Mouse (Mus musculus): ENCODE measurements around the gene Kirrel3. TPM values are rescaled to one million over a fixed set of nuclear protein-coding genes. Genes with fewer than 3 reads are reported as not detected.

The Kirrel3 gene
- polyA plus RNA-seq, 1 experiment from 2014 or later, result 6.6 TPM

DNA sequence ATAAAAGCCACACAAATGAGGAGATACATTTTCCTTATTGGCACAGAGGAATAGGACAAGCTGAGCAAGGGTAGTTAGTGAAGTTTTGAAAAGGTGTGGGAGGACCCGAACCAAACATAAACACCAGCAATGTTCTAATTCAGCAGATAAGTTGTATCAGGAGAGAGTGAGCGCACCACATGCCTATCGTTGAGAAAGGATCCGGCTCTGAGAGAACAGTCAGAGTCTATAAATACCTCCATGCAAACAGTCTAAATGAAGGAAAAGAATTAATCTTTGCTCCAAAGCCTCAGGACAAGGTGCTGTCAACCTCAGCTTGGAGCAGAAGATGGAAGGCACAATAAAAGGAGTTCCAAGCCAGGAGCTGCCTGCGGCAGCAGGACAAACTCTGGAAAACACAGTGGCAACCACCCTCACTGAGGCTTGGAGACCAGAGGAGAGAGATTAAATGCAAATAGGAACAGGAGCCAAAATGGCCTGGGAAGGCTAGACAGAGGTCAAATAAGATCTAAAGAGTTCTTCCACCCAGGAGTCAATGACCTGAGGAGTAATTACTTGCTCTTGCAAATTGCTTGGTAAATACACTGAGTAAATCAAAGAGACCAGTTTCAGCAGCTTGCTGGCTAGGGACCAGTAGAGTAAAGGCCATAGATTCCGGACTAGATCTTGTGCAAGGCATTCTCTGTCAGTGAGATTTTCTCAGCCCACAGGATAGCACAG is 235.9 kb downstream of the Kirrel3 start:
- Histone ChIP-seq H3K27me3 (ENCODE audit: control insufficient read depth, insufficient read depth, low read length) (no peaks in the 10 kb centered on the region), H3K36me3 (ENCODE audit: control insufficient read depth, insufficient read depth, low read length) (no peaks in the 10 kb centered on the region), H3K4me2 (ENCODE audit: low read depth) (no peak overlapping the region), H3K9ac (ENCODE audit: low read length) (no peak overlapping the region), H3K27ac (ENCODE audit: low read depth, low read length) (no peak overlapping the region), H3K4me1 (ENCODE audit: control insufficient read depth, insufficient read depth, low read length) (peaks cover 4% of the 10 kb centered on the region), H3K4me3 (ENCODE audit: low read depth, low read length) (no peak overlapping the region), H3K9me3 (ENCODE audit: control insufficient read depth, low read length) (no peaks in the 10 kb centered on the region)
- DNase-seq (ENCODE audit: low spot score) (no peak), ATAC-seq (ENCODE audit: insufficient read depth, low FRiP score, low TSS enrichment) (no peak)
- 23% methylated on average over 6 of the region's 6 CpGs for WGBS

- Histone ChIP-seq H3K4me1 (ENCODE audit: control insufficient read depth, insufficient read depth, low read length) (peaks cover 4% of the 10 kb centered on the region), H3K27ac (ENCODE audit: low read depth, low read length) (no peak overlapping the region), H3K9ac (ENCODE audit: low read length) (no peak overlapping the region)
Measured at GRCm38 (mm10) chr9:34722198-34722550, 236.5 kb downstream of the Kirrel3 start.

GRCm38 (mm10) chr9:34732507-34732906 is 246.8 kb downstream of the Kirrel3 start:
- Histone ChIP-seq H3K4me2 (ENCODE audit: low read depth) (no peak overlapping the region), H3K27me3 (ENCODE audit: control insufficient read depth, insufficient read depth, low read length) (no peaks in the 10 kb centered on the region), H3K4me1 (ENCODE audit: control insufficient read depth, insufficient read depth, low read length) (no peaks in the 10 kb centered on the region), H3K36me3 (ENCODE audit: control insufficient read depth, insufficient read depth, low read length) (no peaks in the 10 kb centered on the region), H3K9ac (ENCODE audit: low read length) (no peak overlapping the region), H3K9me3 (ENCODE audit: control insufficient read depth, low read length) (no peaks in the 10 kb centered on the region), H3K27ac (ENCODE audit: low read depth, low read length) (no peak overlapping the region), H3K4me3 (ENCODE audit: low read depth, low read length) (no peak overlapping the region)
- WGBS, result 70% methylated on average over 6 of the region's 6 CpGs
- no peak for ATAC-seq (ENCODE audit: insufficient read depth, low FRiP score, low TSS enrichment)
- no peak for DNase-seq (ENCODE audit: low spot score)

More at GRCm38 (mm10) chr9:34722198-34722550, 236.5 kb downstream of the Kirrel3 start:
- H3K27me3 ChIP-seq (ENCODE audit: control insufficient read depth, insufficient read depth, low read length), result no peaks in the 10 kb centered on the region
- ATAC-seq (ENCODE audit: insufficient read depth, low FRiP score, low TSS enrichment), result 0 out of 2 replicates have a peak, but pooled peaks have one; percentile 55
- no peak overlapping the region for H3K4me3 ChIP-seq (ENCODE audit: low read depth, low read length)
- no peak overlapping the region for H3K4me2 ChIP-seq (ENCODE audit: low read depth)
- H3K36me3 ChIP-seq (ENCODE audit: control insufficient read depth, insufficient read depth, low read length), result no peaks in the 10 kb centered on the region
- DNase-seq (ENCODE audit: low spot score), result peak; percentile 39
- WGBS, result 4% methylated on average over 5 of the region's 5 CpGs
- no peaks in the 10 kb centered on the region for H3K9me3 ChIP-seq (ENCODE audit: control insufficient read depth, low read length)

GRCm38 (mm10) chr9:34733579-34733978 is 247.9 kb downstream of the Kirrel3 start:
- Histone ChIP-seq H3K4me1 (ENCODE audit: control insufficient read depth, insufficient read depth, low read length) (no peaks in the 10 kb centered on the region), H3K4me2 (ENCODE audit: low read depth) (no peak overlapping the region), H3K9ac (ENCODE audit: low read length) (no peak overlapping the region), H3K9me3 (ENCODE audit: control insufficient read depth, low read length) (no peaks in the 10 kb centered on the region), H3K27me3 (ENCODE audit: control insufficient read depth, insufficient read depth, low read length) (no peaks in the 10 kb centered on the region), H3K36me3 (ENCODE audit: control insufficient read depth, insufficient read depth, low read length) (no peaks in the 10 kb centered on the region), H3K27ac (ENCODE audit: low read depth, low read length) (no peak overlapping the region), H3K4me3 (ENCODE audit: low read depth, low read length) (no peak overlapping the region)
- ATAC-seq (ENCODE audit: insufficient read depth, low FRiP score, low TSS enrichment) (no peak), DNase-seq (ENCODE audit: low spot score) (no peak)
- 70% methylated on average over 6 of the region's 6 CpGs for WGBS

DNA sequence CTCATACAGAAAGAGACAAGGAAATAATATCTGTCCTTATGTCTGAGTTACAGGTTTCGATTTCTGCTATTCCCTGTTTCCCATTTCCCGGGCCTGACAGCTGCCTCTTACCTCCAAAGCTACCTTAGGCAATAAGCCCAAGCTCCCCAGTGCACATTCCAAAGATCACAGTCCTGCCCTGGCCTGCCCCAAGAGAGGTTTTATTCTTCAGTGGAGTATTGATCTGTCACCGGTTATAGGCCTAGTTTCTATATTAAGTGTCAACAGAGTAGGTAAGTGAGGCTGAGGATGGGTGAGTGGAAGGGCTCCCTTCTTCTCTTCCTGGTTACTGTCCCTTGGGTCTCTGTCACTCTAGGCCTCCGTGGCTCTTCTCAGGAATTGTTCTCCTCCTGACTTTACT is 249.3 kb downstream of the Kirrel3 start:
- no peaks in the 10 kb centered on the region for H3K9me3 ChIP-seq (ENCODE audit: control insufficient read depth, low read length)
- H3K36me3 ChIP-seq (ENCODE audit: control insufficient read depth, insufficient read depth, low read length), result no peaks in the 10 kb centered on the region
- no peaks in the 10 kb centered on the region for H3K4me1 ChIP-seq (ENCODE audit: control insufficient read depth, insufficient read depth, low read length)
- DNase-seq (ENCODE audit: low spot score) (no peak), ATAC-seq (ENCODE audit: insufficient read depth, low FRiP score, low TSS enrichment) (no peak)
- no peak overlapping the region for H3K9ac ChIP-seq (ENCODE audit: low read length)
- no peak overlapping the region for H3K4me2 ChIP-seq (ENCODE audit: low read depth)
- H3K27me3 ChIP-seq (ENCODE audit: control insufficient read depth, insufficient read depth, low read length), result no peaks in the 10 kb centered on the region
- H3K27ac ChIP-seq (ENCODE audit: low read depth, low read length), result no peak overlapping the region
- H3K4me3 ChIP-seq (ENCODE audit: low read depth, low read length), result no peak overlapping the region
- WGBS, result 89% methylated on average over 4 of the region's 4 CpGs

DNA sequence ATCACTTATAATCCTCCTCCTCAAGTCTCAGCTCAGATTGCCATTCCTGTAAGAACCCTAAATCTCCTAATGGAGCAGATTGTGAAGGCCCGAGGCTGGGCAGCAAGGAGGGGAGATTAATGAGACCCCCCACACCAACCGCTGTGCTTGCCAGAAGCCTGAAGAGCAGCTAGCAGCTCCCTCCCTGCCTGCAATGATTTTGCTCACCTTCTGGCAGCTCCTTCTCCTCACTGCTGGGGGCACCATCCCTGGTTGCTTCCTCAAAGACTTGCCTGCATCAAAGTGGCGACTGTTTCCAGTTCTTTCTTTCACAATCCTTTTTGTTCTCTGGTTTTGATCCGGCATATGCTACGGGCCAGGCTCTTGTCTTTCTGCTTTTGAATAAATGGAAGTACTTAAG is 253.7 kb downstream of the Kirrel3 start:
- ATAC-seq (ENCODE audit: insufficient read depth, low FRiP score, low TSS enrichment), result no peak
- no peaks in the 10 kb centered on the region for H3K27me3 ChIP-seq (ENCODE audit: control insufficient read depth, insufficient read depth, low read length)
- H3K4me1 ChIP-seq (ENCODE audit: control insufficient read depth, insufficient read depth, low read length), result no peaks in the 10 kb centered on the region
- no peak overlapping the region for H3K4me2 ChIP-seq (ENCODE audit: low read depth)
- H3K9ac ChIP-seq (ENCODE audit: low read length), result no peak overlapping the region
- whole genome bisulfite sequencing, result 60% methylated on average over 5 of the region's 5 CpGs
- H3K36me3 ChIP-seq (ENCODE audit: control insufficient read depth, insufficient read depth, low read length), result no peaks in the 10 kb centered on the region
- no peak overlapping the region for H3K4me3 ChIP-seq (ENCODE audit: low read depth, low read length)
- DNase-seq (ENCODE audit: low spot score), result no peak
- H3K27ac ChIP-seq (ENCODE audit: low read depth, low read length), result no peak overlapping the region
- no peaks in the 10 kb centered on the region for H3K9me3 ChIP-seq (ENCODE audit: control insufficient read depth, low read length)

- no peak overlapping the region for H3K9ac ChIP-seq (ENCODE audit: low read length)
- 91% methylated on average over 3 of the region's 3 CpGs for WGBS
- H3K4me3 ChIP-seq (ENCODE audit: low read depth, low read length), result no peak overlapping the region
- H3K4me2 ChIP-seq (ENCODE audit: low read depth), result no peak overlapping the region
- H3K36me3 ChIP-seq (ENCODE audit: control insufficient read depth, insufficient read depth, low read length), result no peaks in the 10 kb centered on the region
- no peak overlapping the region for H3K27ac ChIP-seq (ENCODE audit: low read depth, low read length)
- no peaks in the 10 kb centered on the region for H3K9me3 ChIP-seq (ENCODE audit: control insufficient read depth, low read length)
- H3K27me3 ChIP-seq (ENCODE audit: control insufficient read depth, insufficient read depth, low read length), result no peaks in the 10 kb centered on the region
- ATAC-seq (ENCODE audit: insufficient read depth, low FRiP score, low TSS enrichment) (no peak), DNase-seq (ENCODE audit: low spot score) (no peak)
- no peaks in the 10 kb centered on the region for H3K4me1 ChIP-seq (ENCODE audit: control insufficient read depth, insufficient read depth, low read length)
Measured at GRCm38 (mm10) chr9:34740814-34741213, 255.1 kb downstream of the Kirrel3 start.

DNA sequence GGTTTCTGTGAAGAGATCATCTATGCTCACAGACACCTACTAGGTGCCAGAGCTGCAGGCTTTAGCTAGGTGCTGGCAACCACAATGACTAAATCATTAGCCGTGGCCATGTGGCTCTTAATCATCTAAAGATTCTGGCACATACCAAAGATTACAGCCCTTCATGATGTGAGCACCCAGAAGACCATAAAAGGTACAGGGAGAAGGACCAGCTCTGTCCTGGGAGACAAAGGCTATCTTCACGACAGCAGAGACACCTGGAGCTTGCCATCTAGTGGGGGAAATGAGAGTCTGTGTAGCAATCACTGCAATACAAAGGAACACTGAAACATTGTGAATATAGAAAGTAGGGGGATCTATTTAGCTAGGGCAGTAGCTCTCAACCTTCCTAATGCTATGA is 262.3 kb downstream of the Kirrel3 start:
- DNase-seq (ENCODE audit: low spot score) (no peak), ATAC-seq (ENCODE audit: insufficient read depth, low FRiP score, low TSS enrichment) (no peak)
- Histone ChIP-seq H3K36me3 (ENCODE audit: control insufficient read depth, insufficient read depth, low read length) (no peaks in the 10 kb centered on the region), H3K9me3 (ENCODE audit: control insufficient read depth, low read length) (no peaks in the 10 kb centered on the region), H3K4me1 (ENCODE audit: control insufficient read depth, insufficient read depth, low read length) (no peaks in the 10 kb centered on the region), H3K4me2 (ENCODE audit: low read depth) (no peak overlapping the region), H3K27ac (ENCODE audit: low read depth, low read length) (no peak overlapping the region), H3K27me3 (ENCODE audit: control insufficient read depth, insufficient read depth, low read length) (no peaks in the 10 kb centered on the region), H3K4me3 (ENCODE audit: low read depth, low read length) (no peak overlapping the region), H3K9ac (ENCODE audit: low read length) (no peak overlapping the region)
- 45% methylated on average over 2 of the region's 2 CpGs for WGBS

DNA sequence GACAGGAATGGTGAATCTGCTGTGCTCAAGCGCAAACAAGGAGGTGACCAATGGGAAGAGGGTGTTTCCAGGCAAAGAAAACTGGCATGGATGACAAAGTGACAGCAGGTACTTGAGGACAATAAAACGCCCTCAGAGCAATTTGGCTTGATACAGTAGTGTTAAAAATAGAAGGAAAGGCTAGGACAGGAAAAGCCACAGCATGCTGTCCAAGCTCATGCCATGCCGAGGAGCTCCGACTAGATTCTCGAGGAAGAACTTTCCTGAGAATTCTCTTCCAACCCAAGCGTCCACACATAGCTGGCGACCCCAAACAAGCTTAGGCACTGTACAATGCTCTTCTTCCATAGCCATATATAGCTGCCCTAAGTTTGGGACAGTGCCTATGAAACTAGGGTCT is 263.5 kb downstream of the Kirrel3 start:
- Histone ChIP-seq H3K9me3 (ENCODE audit: control insufficient read depth, low read length) (no peaks in the 10 kb centered on the region), H3K4me3 (ENCODE audit: low read depth, low read length) (no peak overlapping the region), H3K36me3 (ENCODE audit: control insufficient read depth, insufficient read depth, low read length) (no peaks in the 10 kb centered on the region), H3K27me3 (ENCODE audit: control insufficient read depth, insufficient read depth, low read length) (no peaks in the 10 kb centered on the region), H3K4me2 (ENCODE audit: low read depth) (no peak overlapping the region), H3K4me1 (ENCODE audit: control insufficient read depth, insufficient read depth, low read length) (no peaks in the 10 kb centered on the region), H3K9ac (ENCODE audit: low read length) (no peak overlapping the region), H3K27ac (ENCODE audit: low read depth, low read length) (no peak overlapping the region)
- WGBS, result 85% methylated on average over 7 of the region's 7 CpGs
- DNase-seq (ENCODE audit: low spot score) (no peak), ATAC-seq (ENCODE audit: insufficient read depth, low FRiP score, low TSS enrichment) (no peak)
